ENCODE assay signal across 8 mouse cellular contexts in the genomic region with DNA sequence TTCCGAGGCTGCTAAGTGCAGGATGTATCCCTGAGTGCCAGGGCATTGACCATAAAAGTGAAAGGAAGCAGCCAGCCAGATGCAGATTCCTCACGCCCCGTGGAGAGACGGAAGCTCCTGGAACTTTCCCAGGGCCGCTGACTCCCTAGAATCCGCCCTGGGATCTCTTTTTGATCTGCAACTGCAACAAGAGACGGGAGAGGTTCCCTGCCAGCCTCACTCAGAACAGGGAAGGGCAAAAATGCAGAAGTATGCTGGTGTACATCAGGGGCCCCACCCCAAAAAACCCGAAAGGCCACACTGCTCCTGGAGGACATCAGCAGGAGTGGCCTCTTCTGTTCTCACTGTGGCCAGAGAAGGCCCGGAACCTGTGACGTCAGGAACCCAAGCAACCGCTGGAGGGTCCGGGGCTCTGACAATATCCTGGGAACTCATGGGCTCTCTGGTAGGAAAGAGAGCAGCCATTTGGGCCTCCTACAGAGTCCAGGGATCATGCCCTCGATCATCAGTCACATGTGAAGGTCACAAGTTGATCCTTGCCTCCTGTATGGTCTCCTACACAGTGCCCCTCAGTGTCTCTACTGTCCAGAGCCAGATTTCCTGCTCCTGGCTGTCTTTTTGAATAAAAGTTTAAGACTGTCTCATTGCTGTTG. TPM values are rescaled to one million over a fixed set of nuclear protein-coding genes. Genes with fewer than 3 reads are reported as not detected.
DNase-seq lines count a peak whose midpoint lies in the region; ATAC-seq and TF ChIP-seq lines count a peak whose summit lies in the region.

No protein-coding gene starts in this region.

- H3K27me3 ChIP-seq in midbrain, postnatal 0 days (ENCODE audit: insufficient read depth, low read length), result peaks cover 13% of the 10 kb centered on the region
- peaks cover 31% of the 10 kb centered on the region for H3K27me3 ChIP-seq in midbrain, embryonic 15.5 days (replicated peaks)
- H3K27me3 ChIP-seq in midbrain, embryonic 11.5 days (ENCODE audit: control insufficient read depth, insufficient read depth, low read length), result peaks cover 25% of the 10 kb centered on the region

- no peak overlapping the region for H3K4me2 ChIP-seq in midbrain, postnatal 0 days (ENCODE audit: low read depth, low read length, poor library complexity, severe bottlenecking)
- no peak overlapping the region for H3K4me2 ChIP-seq in midbrain, embryonic 15.5 days
- H3K4me2 ChIP-seq in midbrain, embryonic 11.5 days, result no peak overlapping the region

- H3K36me3 ChIP-seq in midbrain, postnatal 0 days (ENCODE audit: insufficient read depth, low read length), result no peaks in the 10 kb centered on the region
- no peaks in the 10 kb centered on the region for H3K36me3 ChIP-seq in midbrain, embryonic 15.5 days (replicated peaks)
- no peaks in the 10 kb centered on the region for H3K36me3 ChIP-seq in midbrain, embryonic 11.5 days (ENCODE audit: control insufficient read depth, insufficient read depth, low read length)

- 59% methylated on average over 13 of the region's 13 CpGs for WGBS in midbrain, postnatal 0 days
- WGBS in midbrain, embryonic 15.5 days, result 64% methylated on average over 13 of the region's 13 CpGs
- WGBS in midbrain, embryonic 11.5 days, result 71% methylated on average over 13 of the region's 13 CpGs

- TF ChIP-seq CTCF in midbrain, postnatal 0 days (IDR thresholded peaks at IDR 0.05), result no peak

- DNase-seq in midbrain, postnatal 0 days (ENCODE audit: low spot score), result peak; percentile 29
- DNase-seq in kidney, adult 8-10 months, result peak; percentile 56 to 66
- DNase-seq in lung, postnatal 36 days, result peak; percentile 70
- no peak for DNase-seq in midbrain, embryonic 11.5 days (ENCODE audit: low spot score, missing footprints)
- DNase-seq in layer of hippocampus, postnatal 36 days, result no peak
- DNase-seq in spleen, postnatal 4 days (ENCODE audit: low spot score in 2 of 2), result no peak

- no peaks in the 10 kb centered on the region for H3K9me3 ChIP-seq in midbrain, postnatal 0 days (ENCODE audit: low read length)
- H3K9me3 ChIP-seq in midbrain, embryonic 15.5 days, result no peaks in the 10 kb centered on the region
- H3K9me3 ChIP-seq in midbrain, embryonic 11.5 days (ENCODE audit: control insufficient read depth, low read length), result no peaks in the 10 kb centered on the region

- H3K27ac ChIP-seq in midbrain, postnatal 0 days (ENCODE audit: low read depth, low read length), result no peak overlapping the region; the same call in 1 of the 2 replicates
- H3K27ac ChIP-seq in midbrain, embryonic 15.5 days, result no peak overlapping the region
- H3K27ac ChIP-seq in midbrain, embryonic 11.5 days (ENCODE audit: low read depth, low read length), result no peak overlapping the region

- H3K4me1 ChIP-seq in midbrain, postnatal 0 days (ENCODE audit: insufficient read depth, low read length), result peaks cover 11% of the 10 kb centered on the region; the same call in 1 of the 2 replicates
- H3K4me1 ChIP-seq in midbrain, embryonic 15.5 days, result peaks cover 26% of the 10 kb centered on the region
- peaks cover 9% of the 10 kb centered on the region for H3K4me1 ChIP-seq in midbrain, embryonic 11.5 days (ENCODE audit: control insufficient read depth, insufficient read depth, low read length)

- H3K4me3 ChIP-seq in midbrain, postnatal 0 days (ENCODE audit: low read depth, low read length), result no peak overlapping the region
- no peak overlapping the region for H3K4me3 ChIP-seq in midbrain, embryonic 15.5 days
- H3K4me3 ChIP-seq in midbrain, embryonic 11.5 days (ENCODE audit: low read depth, low read length), result no peak overlapping the region

- no peak overlapping the region for H3K9ac ChIP-seq in midbrain, postnatal 0 days (replicated peaks; ENCODE audit: low read length, poor library complexity, severe bottlenecking)
- H3K9ac ChIP-seq in midbrain, embryonic 15.5 days, result no peak overlapping the region
- no peak overlapping the region for H3K9ac ChIP-seq in midbrain, embryonic 11.5 days (ENCODE audit: low read length)

- no peak for ATAC-seq in midbrain, postnatal 0 days (ENCODE audit: low FRiP score)
- no peak for ATAC-seq in midbrain, embryonic 15.5 days (replicated peaks)
- peak; percentile 54 for ATAC-seq in granulocyte monocyte progenitor cell, adult 5-6 weeks (replicated peaks; ENCODE audit: poor library complexity, severe bottlenecking)
- ATAC-seq in midbrain, embryonic 11.5 days (ENCODE audit: low FRiP score), result no peak

RNA-seq across cellular contexts. Expression of a gene that starts 2.3 kb away (rescaled TPM):
- 5.9 and 7.1 TPM in 2 replicates for total RNA-seq in midbrain, postnatal 0 days (2014; rRNA removed)
- polyA plus RNA-seq in midbrain, postnatal 0 days (2015; fragmentation: Nextera tagmentation; extraction: Ambion mirVana), result 7.9 and 9.4 TPM in 2 replicates
- polyA plus RNA-seq in midbrain, embryonic 15.5 days (2015; fragmentation: Nextera tagmentation; extraction: Ambion mirVana), result 8.1 and 8.5 TPM in 2 replicates
- 0.41 TPM in 1 of 2 replicates, not detected in the other for total RNA-seq in granulocyte monocyte progenitor cell, adult 5-6 weeks (2014; fragmentation: Nextera tagmentation)
- 1.1 TPM in 1 of 2 replicates, not detected in the other for total RNA-seq in granulocyte monocyte progenitor cell, adult 5-6 weeks (2017)
- 11.1 and 12.3 TPM in 2 replicates for polyA plus RNA-seq in midbrain, embryonic 11.5 days (2014; fragmentation: Nextera tagmentation; extraction: Ambion mirVana)
- total RNA-seq in layer of hippocampus, postnatal 36 days (2021), result 1 to 10 TPM; 4.2 TPM

Comparison
In these comparisons a context has a peak if more than half of its experiments do, and no peak if none do; other contexts are left out.
1. DNase-seq: peak in midbrain, postnatal 0 days (single experiment), kidney, adult 8-10 months (2 of 2) and lung, postnatal 36 days (single experiment); none in midbrain, embryonic 11.5 days (single experiment), layer of hippocampus, postnatal 36 days (0 of 2) and spleen, postnatal 4 days (0 of 2).